Mouse (Mus musculus) gastrocnemius, adult 2 months (tissue): ENCODE results near the gene Gemin5. TPM values are rescaled to one million over a fixed set of nuclear protein-coding genes. Genes with fewer than 3 reads are reported as not detected.
A peak's percentile ranks its signal among the peaks of the same experiment; 100 is the strongest.

ENCODE experiments used
- DNase-seq: peaks from one replicate; pipeline ENCODE4 v3.0.0; 2022
- H3K27ac ChIP-seq: fragments of 200-600 bp; 2 replicates; pipeline ENCODE4 v1.8.1; 2022; ENCODE audit warnings: mild to moderate bottlenecking
- H3K4me3 ChIP-seq: fragments of 200-600 bp; 2 replicates; pipeline ENCODE4 v1.8.1; 2022; ENCODE audit warnings: mild to moderate bottlenecking, moderate library complexity
- CTCF ChIP-seq: fragments of 200-600 bp; IDR thresholded peaks from 2 replicates; pipeline ENCODE4 v1.8.1; 2022; ENCODE audit warnings: antibody characterized with exemption, mild to moderate bottlenecking, moderate library complexity
- intact Hi-C: fragments of 180-260 bp; cut with DNase I; formaldehyde crosslinking; loops from one replicate; pipeline ENCODE4 v1.15.1; 2025
- total RNA-seq, 2 experiments: library from RNA; stranded (reverse); gene quantifications; 2 replicates each; pipeline ENCODE4 v1.2.3; 2021

The Gemin5 gene
- total RNA-seq, 2 experiments from 2014 or later = 8.7 to 10.9 TPM

DNA sequence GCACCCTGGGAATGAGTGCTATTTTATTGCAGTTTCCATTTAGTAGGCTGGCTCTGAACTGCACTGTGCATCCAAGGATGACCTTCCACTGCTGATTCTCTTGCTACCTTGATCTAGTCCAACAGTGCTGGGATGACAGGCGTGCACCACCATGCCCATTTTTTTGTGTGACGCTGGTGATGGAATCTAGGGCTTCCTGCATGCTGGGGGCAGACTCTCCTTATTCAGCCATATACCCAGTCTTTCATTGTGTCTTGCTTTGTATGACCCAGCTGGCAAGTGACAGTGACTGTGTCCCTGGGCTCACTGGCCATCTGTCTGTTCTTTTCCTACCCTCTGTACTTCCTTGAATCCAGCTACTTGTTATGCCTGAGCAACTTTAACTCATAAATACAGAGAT, 44.6 kb downstream of the Gemin5 start:
- no peak for DNase-seq
- H3K4me3 ChIP-seq = no peak overlapping the region
- intact Hi-C loops = no loop called here
- H3K27ac ChIP-seq = no peak overlapping the region
- TF ChIP-seq CTCF = no peak

DNA sequence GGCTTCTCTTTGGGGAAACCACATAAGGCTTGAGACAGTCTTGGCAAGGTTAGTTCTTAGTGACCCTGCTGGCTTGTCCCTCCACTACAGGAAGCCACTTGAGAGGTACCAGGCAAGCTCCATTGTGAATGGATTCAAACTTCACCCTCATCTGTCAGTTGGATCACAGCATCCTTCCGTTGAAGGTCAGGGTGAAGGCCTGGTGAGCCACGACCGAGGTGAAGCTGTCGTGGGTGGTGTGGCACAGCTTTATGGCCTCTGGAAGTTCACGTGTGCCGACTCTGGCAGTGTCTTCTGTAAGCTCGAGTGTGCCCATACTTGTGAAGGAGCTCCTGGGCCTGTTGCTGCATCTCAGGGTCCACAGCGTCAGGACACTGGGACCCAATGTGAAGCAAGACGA, 47.0 kb downstream of the Gemin5 start:
- no peak overlapping the region for H3K4me3 ChIP-seq
- no peak for DNase-seq
- no peak overlapping the region for H3K27ac ChIP-seq
- intact Hi-C loops = no loop called here
- TF ChIP-seq CTCF = no peak

DNA sequence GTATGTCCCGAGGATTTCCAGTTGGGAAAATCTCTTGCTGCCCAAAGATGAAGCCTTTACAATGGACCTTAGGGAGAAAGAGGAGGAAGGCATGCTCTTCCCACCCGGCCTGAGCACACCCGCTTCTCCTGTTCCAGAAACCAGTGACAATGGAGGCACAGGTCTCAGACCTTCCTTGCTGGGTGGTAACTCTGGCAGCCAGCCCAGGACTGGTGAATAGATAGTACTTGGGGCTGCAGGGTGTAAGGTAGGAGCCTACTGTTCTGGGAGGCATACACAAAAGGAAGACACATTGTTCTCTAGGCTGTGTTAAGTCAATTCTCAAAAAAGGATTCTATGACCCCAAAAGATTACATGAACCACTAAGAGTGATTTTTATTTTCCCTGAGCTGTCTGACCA, 47.7 kb downstream of the Gemin5 start:
- intact Hi-C loops = no loop called here
- no peak for DNase-seq
- TF ChIP-seq CTCF = no peak
- no peak overlapping the region for H3K4me3 ChIP-seq
- no peak overlapping the region for H3K27ac ChIP-seq

DNA sequence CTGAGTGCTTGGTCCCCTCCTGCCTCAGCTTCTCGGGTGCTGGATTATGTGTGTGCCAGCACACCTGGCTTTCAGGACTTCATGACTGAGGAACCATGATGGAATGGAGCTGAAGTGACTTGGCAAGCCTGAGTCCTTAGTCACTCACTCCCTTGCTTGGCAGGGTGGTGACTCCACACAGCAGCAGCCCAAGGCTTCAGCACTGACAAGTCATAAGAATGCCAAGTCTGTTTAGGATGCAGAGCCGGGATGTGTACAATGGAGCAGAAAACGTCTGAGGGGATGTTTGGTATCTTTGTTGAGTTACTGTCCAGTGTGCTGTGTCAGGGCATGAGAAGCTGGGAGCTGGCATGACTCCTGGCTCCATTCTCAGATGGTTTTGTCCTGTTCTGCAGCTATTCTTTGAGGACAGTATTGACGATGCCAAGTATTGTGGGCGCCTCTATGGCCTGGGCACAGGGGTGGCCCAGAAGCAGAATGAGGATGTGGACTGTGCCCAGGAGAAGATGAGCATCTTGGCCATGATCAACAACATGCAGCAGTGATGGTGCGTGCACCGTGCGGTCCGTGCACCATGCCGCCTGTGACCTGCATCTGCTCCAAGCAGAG, 51.2 kb downstream of the Gemin5 start:
- DNase-seq = no peak
- TF ChIP-seq CTCF = no peak
- H3K27ac ChIP-seq = peak overlapping the region; percentile 75
- intact Hi-C loops = loop anchor here (5.0 kb wide), 1 partner anchor 50 kb away; the partner anchor contains the start of gene Gemin5
- H3K4me3 ChIP-seq = no peak overlapping the region; the same call in 1 of the 2 replicates

DNA sequence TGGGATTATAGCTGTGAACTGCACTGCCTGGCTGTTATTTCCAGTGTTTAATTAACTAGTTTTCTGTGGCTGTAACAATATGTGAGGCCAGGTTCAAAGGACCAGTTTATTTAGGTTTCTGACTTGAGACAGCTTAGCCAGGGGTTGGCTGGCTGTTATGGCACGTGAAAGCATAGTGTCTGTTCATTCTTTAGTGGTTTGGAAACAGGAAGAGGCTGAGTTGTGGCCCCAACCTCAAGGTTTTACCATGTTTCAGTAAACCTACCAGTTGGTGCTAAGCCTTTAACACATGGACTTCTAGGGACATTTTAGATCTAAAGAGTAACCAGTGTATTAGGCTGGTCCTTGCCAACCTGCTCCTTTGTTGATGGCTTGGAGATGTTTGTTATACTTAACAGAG, 51.8 kb downstream of the Gemin5 start:
- no peak for DNase-seq
- intact Hi-C loops = loop anchor here (5.0 kb wide), 1 partner anchor 51 kb away; the partner anchor contains the start of gene Gemin5
- peak overlapping the region; percentile 40 for H3K4me3 ChIP-seq
- TF ChIP-seq CTCF = no peak
- peak overlapping the region; percentile 75 for H3K27ac ChIP-seq

DNA sequence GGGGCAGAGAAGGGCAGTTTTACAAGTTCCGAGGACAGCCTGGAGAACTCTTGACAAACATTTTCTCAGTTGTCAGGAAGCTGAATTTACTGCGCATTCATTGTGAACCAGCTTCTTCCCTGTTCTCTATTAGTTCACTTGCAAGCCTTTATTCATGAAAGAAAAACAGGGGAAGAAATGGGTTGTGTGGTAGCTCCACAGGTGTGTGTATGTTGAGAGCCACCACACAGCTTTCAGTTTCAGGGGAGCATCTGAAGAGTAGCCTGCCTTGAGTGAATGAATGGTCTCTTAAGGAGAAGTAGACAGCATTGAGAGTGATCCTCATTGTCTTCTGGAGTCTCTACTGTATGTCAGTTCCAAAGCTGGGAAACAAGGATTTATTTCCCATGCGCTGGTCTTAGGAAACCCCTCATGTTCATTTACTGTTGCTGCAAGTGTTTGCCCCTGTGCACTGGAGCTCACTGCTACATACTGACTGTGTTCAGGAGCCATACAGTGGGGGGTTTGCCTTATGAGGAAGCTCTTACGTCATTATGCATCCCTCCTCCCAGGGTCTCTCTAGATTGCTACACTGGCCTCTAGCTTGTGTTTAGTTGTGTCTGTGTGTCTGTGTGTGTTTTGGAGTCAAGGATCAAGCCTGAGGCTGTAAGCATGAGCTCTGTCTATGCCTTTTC, 60.5 kb downstream of the Gemin5 start:
- no peak overlapping the region for H3K4me3 ChIP-seq
- intact Hi-C loops = loop anchor here (10.0 kb wide), 1 partner anchor 217 kb away; no protein-coding TSS in a partner anchor
- H3K27ac ChIP-seq = no peak overlapping the region
- no peak for TF ChIP-seq CTCF
- DNase-seq = no peak

DNA sequence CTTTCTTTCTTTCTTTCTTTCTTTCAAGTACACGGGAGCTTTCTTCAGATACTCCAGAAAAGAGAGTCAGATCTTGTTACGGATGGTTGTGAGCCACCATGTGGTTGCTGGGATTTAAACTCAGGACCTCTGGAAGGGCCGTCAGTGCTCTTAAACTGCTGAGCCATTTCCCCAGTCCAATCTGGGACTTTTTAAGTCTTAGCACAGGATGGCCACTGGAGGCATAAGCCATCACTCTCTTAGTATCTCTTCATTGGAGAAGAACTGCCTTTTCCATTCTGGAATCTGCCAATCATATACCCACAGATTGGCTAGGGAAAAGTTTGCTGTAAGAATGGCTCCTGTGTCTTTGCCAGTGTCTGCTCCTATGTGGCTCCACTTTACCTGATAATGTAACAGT, 61.3 kb downstream of the Gemin5 start:
- intact Hi-C loops = loop anchor here (10.0 kb wide), 1 partner anchor 218 kb away; no protein-coding TSS in a partner anchor
- H3K27ac ChIP-seq = 0 out of 2 replicates have a peak overlapping the region, but pooled peaks have one; percentile 6
- no peak overlapping the region for H3K4me3 ChIP-seq
- TF ChIP-seq CTCF = peak; percentile 22; the same call in 1 of the 2 replicates
- no peak for DNase-seq

DNA sequence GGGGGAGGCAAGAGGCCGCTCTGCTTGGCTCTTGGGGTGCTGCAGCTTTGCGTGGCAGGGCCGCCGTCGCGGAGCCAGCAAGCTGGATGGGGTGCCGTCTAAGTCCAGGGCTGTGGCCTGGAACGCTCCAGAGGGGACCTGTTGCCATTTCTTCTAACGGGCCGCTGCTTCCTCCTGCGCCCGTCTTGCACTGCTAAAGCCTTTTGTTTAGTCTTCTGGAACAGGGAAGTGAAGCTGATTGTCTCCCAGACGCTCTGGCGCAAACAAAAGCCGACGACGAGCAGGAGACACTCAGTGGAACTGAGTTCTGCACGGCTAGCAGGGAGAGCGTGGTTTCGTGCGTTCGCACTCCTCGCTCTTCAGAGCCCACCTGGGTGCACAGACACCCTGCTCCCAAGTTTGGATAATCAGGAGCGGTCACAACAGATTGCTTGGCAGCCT, 64.0 kb downstream of the Gemin5 start:
- no peak for DNase-seq
- Histone ChIP-seq H3K27ac (peak overlapping the region; percentile 97), H3K4me3 (peak overlapping the region; percentile 100)
- TF ChIP-seq CTCF = no peak
- intact Hi-C loops = loop anchor here (5.0 to 10.0 kb wide), 3 partner anchors 97 to 220 kb away; partner anchors contain the start of gene Larp1

DNA sequence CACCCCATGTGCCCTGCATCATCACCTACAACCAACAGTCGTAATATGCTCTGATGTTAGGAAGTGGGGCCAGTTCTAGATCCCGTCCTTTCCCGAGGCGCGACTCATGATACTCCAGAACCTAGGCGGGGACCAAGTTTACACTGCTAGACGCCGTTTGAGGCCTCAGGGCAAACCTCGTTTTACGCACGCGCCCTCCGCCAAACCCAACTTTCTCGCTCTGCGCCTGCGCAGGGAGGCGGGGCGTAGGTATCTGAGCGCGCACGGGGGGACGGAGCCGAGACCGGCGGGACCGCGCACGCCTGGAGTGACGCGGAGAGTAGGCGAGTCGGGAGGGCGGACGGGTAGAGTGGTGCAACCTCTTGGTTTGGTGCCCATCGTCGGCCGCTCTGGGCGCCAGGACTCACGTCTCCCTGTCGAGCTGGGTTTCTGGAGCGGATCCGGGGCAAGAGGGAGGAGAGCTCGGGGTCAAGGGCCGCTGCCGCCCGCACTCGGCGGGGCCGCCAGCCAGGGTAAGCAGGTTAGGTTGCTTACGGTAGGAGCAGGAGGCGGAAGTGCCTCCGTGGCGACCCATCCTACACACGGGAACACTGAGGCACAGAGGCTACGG, 64.5 kb downstream of the Gemin5 start, which contains the start of gene Cnot8:
Cnot8 (plus strand) TSS at position 457 of the 610 bp plus-strand sequence.
- no peak for TF ChIP-seq CTCF
- peak within 1 kb of the TSS; percentile 97 for H3K27ac ChIP-seq
- H3K4me3 ChIP-seq = peak within 1 kb of the TSS; percentile 100
- intact Hi-C loops = loop anchor here (5.0 to 10.0 kb wide), 3 partner anchors 97 to 221 kb away; partner anchors contain the start of gene Larp1
- DNase-seq = peak; percentile 100

DNA sequence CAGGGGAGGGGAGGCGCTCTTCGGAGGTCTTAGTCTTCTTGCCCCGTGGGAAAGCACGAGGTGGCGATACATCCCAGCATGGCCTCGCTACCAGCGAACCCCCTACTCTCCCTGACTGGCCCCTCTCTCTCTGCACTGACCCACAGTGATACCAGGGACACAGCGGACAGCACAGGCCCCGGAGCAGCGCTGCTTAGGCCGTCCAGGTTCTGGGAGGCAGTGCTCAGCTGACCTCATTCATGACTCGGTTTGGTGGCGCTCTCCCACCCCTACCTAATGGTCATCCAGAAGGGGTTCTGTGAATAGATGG, 65.0 kb downstream of the Gemin5 start:
- intact Hi-C loops = loop anchor here (5.0 to 10.0 kb wide), 3 partner anchors 96 to 222 kb away; partner anchors contain the start of gene Larp1
- Histone ChIP-seq H3K27ac (peak overlapping the region; percentile 97), H3K4me3 (peak overlapping the region; percentile 100)
- TF ChIP-seq CTCF = no peak
- DNase-seq = peak; percentile 40

DNA sequence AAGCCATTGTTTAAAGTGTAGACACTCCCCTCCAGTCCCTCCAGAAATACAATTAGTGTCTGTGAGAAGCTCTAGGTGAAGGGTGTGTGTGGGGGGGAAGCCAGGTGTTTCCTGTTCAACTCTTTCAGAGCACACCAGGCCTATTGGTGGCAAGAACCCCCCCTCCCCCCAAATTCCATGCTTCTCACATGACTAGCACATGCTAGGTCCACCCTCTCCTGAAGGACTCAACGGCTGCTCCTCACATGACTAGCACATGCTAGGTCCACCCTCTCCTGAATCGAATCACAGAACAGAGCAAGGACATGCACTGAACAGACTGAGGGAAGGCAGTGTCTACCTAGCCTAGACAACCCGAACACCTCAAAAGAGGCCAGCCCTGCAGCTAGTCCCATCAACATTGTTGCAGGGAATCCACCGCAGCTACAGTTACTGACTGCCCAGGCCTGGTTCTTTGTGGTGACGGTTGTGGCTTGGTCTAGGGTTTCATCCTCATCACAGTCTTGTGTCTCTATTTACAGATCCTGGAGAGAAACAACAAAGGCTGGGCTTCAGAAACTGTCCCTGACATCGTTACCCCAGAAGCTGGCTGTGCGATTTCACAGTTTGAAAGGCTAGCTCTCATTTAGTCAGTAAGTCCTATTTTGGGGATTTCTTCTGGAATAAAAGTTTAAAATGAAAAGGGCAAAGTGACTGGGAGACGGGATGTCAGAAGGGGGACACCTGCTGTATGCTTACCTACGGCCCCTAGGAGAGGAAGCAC, 65.6 kb downstream of the Gemin5 start:
- no peak for DNase-seq
- peak overlapping the region; percentile 97; the same call in 1 of the 2 replicates for H3K27ac ChIP-seq
- no peak for TF ChIP-seq CTCF
- H3K4me3 ChIP-seq = peak overlapping the region; percentile 100; the same call in 1 of the 2 replicates
- intact Hi-C loops = loop anchor here (5.0 to 10.0 kb wide), 3 partner anchors 95 to 222 kb away; partner anchors contain the start of gene Larp1

DNA sequence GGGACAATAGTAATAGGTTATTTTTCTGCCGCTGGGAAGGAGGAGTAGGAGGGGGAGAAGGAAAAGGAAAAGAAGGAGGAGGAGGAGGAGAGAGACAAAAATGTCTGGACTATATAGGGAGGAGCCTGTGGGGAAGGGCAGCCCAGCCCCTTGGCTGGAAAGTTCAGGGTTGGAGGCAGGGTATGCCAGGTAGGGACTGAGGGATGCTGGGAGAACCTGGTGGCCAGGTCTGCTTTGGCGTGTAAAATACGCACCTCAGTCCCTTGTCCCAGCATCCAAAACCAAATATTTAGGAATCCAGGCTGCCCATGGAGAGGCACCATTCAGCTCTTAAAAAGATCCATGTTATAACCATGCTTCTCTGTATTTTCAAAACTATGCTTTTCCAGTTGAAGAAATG, 66.2 kb downstream of the Gemin5 start:
- TF ChIP-seq CTCF = no peak
- intact Hi-C loops = loop anchor here (5.0 to 10.0 kb wide), 3 partner anchors 95 to 223 kb away; partner anchors contain the start of gene Larp1
- Histone ChIP-seq H3K4me3 (no peak overlapping the region), H3K27ac (no peak overlapping the region)
- no peak for DNase-seq
